Mouse (Mus musculus): ENCODE data around the gene Zkscan4.

- no peak for TF ChIP-seq POLR2A (IDR thresholded peaks at IDR 0.05; ENCODE audit: borderline replicate concordance, insufficient read depth, low read length)
- TF ChIP-seq CTCF (IDR thresholded peaks at IDR 0.05; ENCODE audit: borderline replicate concordance, insufficient read depth, low read depth, low read length), result no peak
Observed at GRCm38 (mm10) chr13:21447856-21448614, 30.7 kb upstream of the Zkscan4 start.
